Mouse (Mus musculus): ENCODE measurements at regions not wholly inside any gene's neighbourhood (a gene's known extent, or its start where the extent isn't known, plus 50 kb on each side); places are given as distances from the start of the nearest gene placed in this dataset.

DNA sequence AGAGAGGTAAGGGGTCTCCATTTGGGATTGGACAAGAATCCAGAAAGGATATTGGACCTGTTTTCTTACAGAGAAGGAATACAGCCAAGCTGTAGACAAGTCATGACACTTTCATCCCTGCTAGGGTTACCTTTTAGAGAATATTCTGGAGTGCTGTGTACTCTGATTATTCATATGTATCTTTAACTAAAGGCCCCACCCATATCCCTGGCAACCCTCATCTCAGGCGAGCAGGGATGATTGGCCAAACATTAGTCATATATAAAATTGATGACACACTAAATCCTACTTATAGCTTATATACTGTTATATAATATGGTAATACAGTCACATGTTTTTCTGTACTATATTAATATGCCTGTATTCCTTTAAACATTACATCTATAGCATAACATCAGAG is 83.6 kb upstream of the Gm47985 start:
- WGBS, result 78% methylated on average over 1 of the region's 1 CpGs
- ATAC-seq (ENCODE audit: low read depth) (no peak), DNase-seq (ENCODE audit: low spot score) (no peak)
- Histone ChIP-seq H3K4me3 (ENCODE audit: low read depth, low read length) (no peak overlapping the region), H3K4me2 (ENCODE audit: low read depth, low read length) (no peak overlapping the region), H3K9me3 (ENCODE audit: control insufficient read depth, low read length) (no peaks in the 10 kb centered on the region), H3K27ac (replicated peaks; ENCODE audit: low read depth, low read length) (no peak overlapping the region), H3K4me1 (ENCODE audit: control insufficient read depth, insufficient read depth, low read length) (peaks cover 21% of the 10 kb centered on the region), H3K36me3 (ENCODE audit: control insufficient read depth, insufficient read depth, low read length) (no peaks in the 10 kb centered on the region), H3K9ac (ENCODE audit: low read depth, low read length) (no peak overlapping the region), H3K27me3 (replicated peaks; ENCODE audit: control insufficient read depth, insufficient read depth, low read length) (no peaks in the 10 kb centered on the region)

DNA sequence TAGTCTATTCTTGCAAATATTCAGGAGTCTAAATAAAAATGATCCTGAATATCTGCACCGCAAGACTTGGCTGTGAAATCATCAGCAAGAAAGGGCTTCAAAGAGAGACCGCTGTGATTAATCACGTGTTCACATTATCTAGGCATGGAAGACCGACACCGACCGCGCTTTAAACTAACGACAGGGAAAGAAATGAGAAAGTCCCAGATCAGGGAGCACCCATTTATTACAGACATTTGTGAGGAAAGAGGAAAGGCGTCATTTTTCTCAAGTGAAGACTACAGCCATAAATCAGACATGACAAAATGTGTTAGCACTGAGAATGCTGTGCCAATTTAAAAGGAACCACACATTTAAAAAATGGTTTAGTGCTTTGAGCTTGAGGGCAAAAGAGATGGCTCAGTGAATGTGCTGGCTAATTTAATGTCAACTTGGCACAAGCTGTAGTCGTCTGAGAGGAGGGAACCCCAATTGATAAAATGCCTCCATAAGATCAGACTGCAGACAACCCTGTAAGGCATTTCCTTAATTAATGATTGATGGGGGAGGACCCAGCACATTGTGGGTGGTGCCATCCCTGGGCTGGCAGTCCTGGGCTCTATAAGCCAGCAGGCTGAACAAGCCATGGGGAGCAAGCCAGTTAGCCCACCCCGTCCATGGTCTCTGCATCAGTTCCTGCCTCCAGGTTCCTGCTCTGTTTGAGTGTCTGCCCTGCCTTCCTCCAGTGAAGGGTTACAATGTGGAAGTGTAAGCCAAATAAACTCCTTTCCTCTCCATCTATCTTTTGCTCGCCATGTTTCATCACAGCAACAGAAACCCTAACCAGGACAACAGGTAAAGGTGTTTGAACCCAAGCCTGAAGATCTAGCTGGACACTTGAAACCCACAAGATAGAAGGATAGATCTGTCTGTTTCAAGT is 81.5 kb upstream of the Gm47985 start:
- Histone ChIP-seq H3K9ac (ENCODE audit: low read depth, low read length) (no peak overlapping the region), H3K27me3 (replicated peaks; ENCODE audit: control insufficient read depth, insufficient read depth, low read length) (no peaks in the 10 kb centered on the region), H3K27ac (replicated peaks; ENCODE audit: low read depth, low read length) (no peak overlapping the region), H3K4me2 (ENCODE audit: low read depth, low read length) (no peak overlapping the region), H3K4me1 (ENCODE audit: control insufficient read depth, insufficient read depth, low read length) (peaks cover 22% of the 10 kb centered on the region), H3K9me3 (ENCODE audit: control insufficient read depth, low read length) (no peaks in the 10 kb centered on the region), H3K36me3 (ENCODE audit: control insufficient read depth, insufficient read depth, low read length) (no peaks in the 10 kb centered on the region), H3K4me3 (ENCODE audit: low read depth, low read length) (no peak overlapping the region)
- ATAC-seq (ENCODE audit: low read depth), result no peak
- 73% methylated on average over 12 of the region's 12 CpGs for WGBS
- peak; percentile 25 for DNase-seq (ENCODE audit: low spot score)

DNA sequence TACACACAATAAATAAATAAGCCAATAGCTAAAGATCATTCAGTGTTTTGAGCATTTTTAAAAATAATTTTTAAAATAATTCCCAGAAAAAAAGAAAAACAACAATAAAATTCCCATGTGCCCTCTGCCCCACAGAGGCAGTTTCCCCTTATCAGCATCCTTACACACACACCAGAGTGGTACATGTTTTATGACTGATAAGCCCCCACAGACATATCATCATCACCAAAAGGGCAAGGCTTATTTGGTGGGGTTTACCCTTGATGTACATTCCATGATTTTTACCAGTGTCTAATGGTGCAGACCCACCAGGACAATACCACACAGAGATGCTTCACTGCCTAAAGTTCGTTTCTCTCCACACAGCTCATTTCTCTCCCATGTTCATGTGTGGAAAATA is 80.8 kb upstream of the Gm47985 start:
- H3K4me1 ChIP-seq (ENCODE audit: control insufficient read depth, insufficient read depth, low read length), result peaks cover 18% of the 10 kb centered on the region
- H3K4me3 ChIP-seq (ENCODE audit: low read depth, low read length), result no peak overlapping the region
- H3K27me3 ChIP-seq (replicated peaks; ENCODE audit: control insufficient read depth, insufficient read depth, low read length), result no peaks in the 10 kb centered on the region
- no peak overlapping the region for H3K27ac ChIP-seq (replicated peaks; ENCODE audit: low read depth, low read length)
- no peak for DNase-seq (ENCODE audit: low spot score)
- H3K9me3 ChIP-seq (ENCODE audit: control insufficient read depth, low read length), result no peaks in the 10 kb centered on the region
- WGBS, result 76% methylated on average over 1 of the region's 1 CpGs
- H3K9ac ChIP-seq (ENCODE audit: low read depth, low read length), result no peak overlapping the region
- H3K4me2 ChIP-seq (ENCODE audit: low read depth, low read length), result no peak overlapping the region
- ATAC-seq (ENCODE audit: low read depth), result no peak
- H3K36me3 ChIP-seq (ENCODE audit: control insufficient read depth, insufficient read depth, low read length), result no peaks in the 10 kb centered on the region

DNA sequence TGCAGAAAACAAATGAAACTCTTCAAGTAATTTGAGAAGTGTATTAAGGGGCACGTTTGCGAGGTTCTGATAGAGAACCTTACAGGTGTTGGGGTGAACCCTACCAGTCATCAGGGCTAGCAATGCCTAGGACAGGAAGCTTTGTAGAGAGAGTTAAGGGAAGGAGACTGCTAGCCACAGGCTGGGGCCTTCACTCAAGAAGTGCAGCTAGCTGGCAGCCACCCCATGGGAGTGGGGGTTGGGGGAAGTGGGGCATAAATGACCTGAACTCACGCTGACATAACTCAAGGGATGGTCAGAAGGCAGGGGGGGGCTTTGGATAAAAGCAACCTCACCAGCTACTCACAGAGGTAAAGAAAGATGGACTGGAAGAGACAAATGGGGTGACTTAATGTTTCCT is 80.3 kb upstream of the Gm47985 start:
- Histone ChIP-seq H3K36me3 (ENCODE audit: control insufficient read depth, insufficient read depth, low read length) (no peaks in the 10 kb centered on the region), H3K4me3 (ENCODE audit: low read depth, low read length) (no peak overlapping the region), H3K4me1 (ENCODE audit: control insufficient read depth, insufficient read depth, low read length) (peaks cover 18% of the 10 kb centered on the region), H3K4me2 (ENCODE audit: low read depth, low read length) (no peak overlapping the region), H3K27ac (replicated peaks; ENCODE audit: low read depth, low read length) (peak overlapping the region; percentile 76), H3K27me3 (replicated peaks; ENCODE audit: control insufficient read depth, insufficient read depth, low read length) (no peaks in the 10 kb centered on the region), H3K9me3 (ENCODE audit: control insufficient read depth, low read length) (no peaks in the 10 kb centered on the region), H3K9ac (ENCODE audit: low read depth, low read length) (no peak overlapping the region)
- 57% methylated on average over 3 of the region's 3 CpGs for WGBS
- ATAC-seq (ENCODE audit: low read depth), result no peak
- DNase-seq (ENCODE audit: low spot score), result no peak

DNA sequence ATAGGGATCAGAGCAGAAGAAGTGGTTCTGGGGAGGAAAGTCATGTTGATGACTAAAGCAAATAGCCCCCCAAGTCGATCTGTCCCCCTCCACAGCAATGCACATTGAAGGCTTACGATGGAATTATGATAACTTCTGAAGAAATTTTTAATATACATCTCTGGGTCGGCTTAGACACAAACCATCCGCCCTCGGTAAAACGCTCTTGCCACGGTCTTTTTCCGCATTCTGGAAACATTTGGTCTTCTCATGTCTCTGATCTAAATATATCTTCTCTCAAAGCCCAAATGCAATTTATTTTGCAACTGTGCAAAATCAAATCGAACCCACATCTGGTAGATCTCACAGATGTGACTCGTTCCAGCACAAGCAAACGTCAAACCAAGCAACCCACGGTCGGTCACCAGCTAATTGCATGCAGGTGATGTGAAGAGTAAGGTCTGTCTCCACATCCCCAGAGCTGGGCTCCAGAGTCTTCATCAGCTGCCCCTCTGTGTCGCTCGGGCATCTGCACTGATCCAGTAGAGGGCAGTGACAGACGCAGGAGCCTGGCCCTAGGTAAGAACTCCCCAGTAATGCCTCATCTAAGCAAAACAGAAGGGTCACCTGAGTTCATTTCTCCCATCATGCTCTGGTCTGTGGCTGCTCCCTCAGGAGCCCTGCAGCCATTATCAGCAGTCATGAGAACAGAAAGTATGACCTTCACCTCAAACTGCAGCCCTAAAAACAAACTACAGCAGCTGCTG is 79.5 kb upstream of the Gm47985 start:
- Histone ChIP-seq H3K4me2 (ENCODE audit: low read depth, low read length) (peak overlapping the region; percentile 32), H3K4me1 (ENCODE audit: control insufficient read depth, insufficient read depth, low read length) (peaks cover 18% of the 10 kb centered on the region), H3K4me3 (ENCODE audit: low read depth, low read length) (no peak overlapping the region), H3K27me3 (replicated peaks; ENCODE audit: control insufficient read depth, insufficient read depth, low read length) (no peaks in the 10 kb centered on the region), H3K36me3 (ENCODE audit: control insufficient read depth, insufficient read depth, low read length) (no peaks in the 10 kb centered on the region), H3K9me3 (ENCODE audit: control insufficient read depth, low read length) (no peaks in the 10 kb centered on the region), H3K9ac (ENCODE audit: low read depth, low read length) (no peak overlapping the region), H3K27ac (replicated peaks; ENCODE audit: low read depth, low read length) (peak overlapping the region; percentile 76)
- 38% methylated on average over 16 of the region's 16 CpGs for WGBS
- ATAC-seq (ENCODE audit: low read depth) (peak; percentile 33), DNase-seq (ENCODE audit: low spot score) (peak; percentile 84)

DNA sequence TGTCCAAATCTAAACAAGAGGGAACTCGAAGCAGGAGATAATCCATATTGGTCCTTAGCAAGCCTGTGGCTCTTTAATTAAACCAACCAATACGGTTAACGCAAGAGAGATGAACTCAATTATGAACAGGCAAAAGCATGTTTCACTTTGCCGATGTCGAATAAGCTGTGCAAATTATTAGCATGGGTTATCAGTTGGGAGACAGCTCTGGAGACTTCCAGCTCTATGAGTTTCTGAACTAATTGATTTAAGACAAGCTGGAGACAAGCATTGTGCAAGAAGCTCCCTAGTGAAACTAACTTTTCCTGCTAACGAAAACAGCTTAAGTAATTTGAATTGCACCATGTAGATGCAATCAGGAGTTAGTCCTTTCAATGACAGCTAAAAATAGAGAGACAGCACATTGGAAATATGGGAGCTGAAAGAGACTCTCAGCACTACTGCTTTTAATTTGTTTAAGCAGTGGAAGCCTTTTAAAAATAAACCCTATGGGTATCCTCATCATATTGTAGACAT is 78.8 kb upstream of the Gm47985 start:
- H3K4me3 ChIP-seq (ENCODE audit: low read depth, low read length), result no peak overlapping the region
- no peaks in the 10 kb centered on the region for H3K27me3 ChIP-seq (replicated peaks; ENCODE audit: control insufficient read depth, insufficient read depth, low read length)
- H3K9ac ChIP-seq (ENCODE audit: low read depth, low read length), result no peak overlapping the region
- H3K27ac ChIP-seq (replicated peaks; ENCODE audit: low read depth, low read length), result peak overlapping the region; percentile 76
- WGBS, result 37% methylated on average over 6 of the region's 6 CpGs
- no peaks in the 10 kb centered on the region for H3K9me3 ChIP-seq (ENCODE audit: control insufficient read depth, low read length)
- ATAC-seq (ENCODE audit: low read depth) (no peak), DNase-seq (ENCODE audit: low spot score) (peak; percentile 45)
- H3K4me2 ChIP-seq (ENCODE audit: low read depth, low read length), result peak overlapping the region; percentile 32
- H3K36me3 ChIP-seq (ENCODE audit: control insufficient read depth, insufficient read depth, low read length), result no peaks in the 10 kb centered on the region
- peaks cover 18% of the 10 kb centered on the region for H3K4me1 ChIP-seq (ENCODE audit: control insufficient read depth, insufficient read depth, low read length)

DNA sequence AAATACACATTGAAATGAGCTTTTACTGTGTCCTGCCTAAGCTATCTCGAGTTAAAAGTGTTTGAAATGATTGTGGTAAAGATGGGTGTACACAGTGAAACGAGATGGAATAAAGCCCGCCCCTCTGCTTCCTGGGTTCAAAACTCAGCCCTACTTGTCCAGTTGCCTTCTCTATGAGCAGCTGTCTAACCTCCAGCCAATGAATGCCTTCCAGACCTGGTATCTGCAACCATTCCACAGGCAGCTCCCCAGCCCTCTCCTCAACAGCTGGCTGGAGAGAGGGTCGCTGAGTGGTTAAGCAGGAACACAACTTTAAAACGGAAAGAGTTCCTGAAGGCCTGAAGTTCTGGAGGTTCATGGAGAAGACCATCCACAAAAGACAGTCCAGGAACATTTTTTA is 78.0 kb upstream of the Gm47985 start:
- ATAC-seq (ENCODE audit: low read depth), result no peak
- H3K9ac ChIP-seq (ENCODE audit: low read depth, low read length), result no peak overlapping the region
- 82% methylated on average over 5 of the region's 5 CpGs for WGBS
- H3K27ac ChIP-seq (replicated peaks; ENCODE audit: low read depth, low read length), result no peak overlapping the region
- no peaks in the 10 kb centered on the region for H3K36me3 ChIP-seq (ENCODE audit: control insufficient read depth, insufficient read depth, low read length)
- H3K27me3 ChIP-seq (replicated peaks; ENCODE audit: control insufficient read depth, insufficient read depth, low read length), result no peaks in the 10 kb centered on the region
- DNase-seq (ENCODE audit: low spot score), result no peak
- H3K4me3 ChIP-seq (ENCODE audit: low read depth, low read length), result no peak overlapping the region
- H3K4me1 ChIP-seq (ENCODE audit: control insufficient read depth, insufficient read depth, low read length), result peaks cover 18% of the 10 kb centered on the region
- no peaks in the 10 kb centered on the region for H3K9me3 ChIP-seq (ENCODE audit: control insufficient read depth, low read length)
- no peak overlapping the region for H3K4me2 ChIP-seq (ENCODE audit: low read depth, low read length)

DNA sequence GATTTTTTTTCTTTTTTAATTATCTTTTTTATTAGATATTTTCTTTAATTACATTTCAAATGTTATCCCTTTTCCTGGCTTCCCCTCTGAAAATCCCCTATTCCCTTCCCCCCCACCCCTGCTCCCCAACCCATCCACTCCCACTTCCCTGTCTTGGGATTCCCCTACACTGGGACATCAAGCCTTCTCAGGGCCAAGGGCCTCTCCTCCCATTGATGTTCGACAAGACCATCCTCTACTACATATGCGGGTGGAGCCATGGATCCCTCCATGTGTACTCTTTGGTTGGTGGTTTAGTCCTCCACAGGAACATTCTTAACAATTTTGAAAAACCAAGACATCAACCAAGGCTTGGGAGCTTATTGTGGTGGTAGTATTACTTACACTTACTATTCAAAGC is 77.5 kb upstream of the Gm47985 start:
- H3K27ac ChIP-seq (replicated peaks; ENCODE audit: low read depth, low read length), result no peak overlapping the region
- no peak overlapping the region for H3K9ac ChIP-seq (ENCODE audit: low read depth, low read length)
- H3K27me3 ChIP-seq (replicated peaks; ENCODE audit: control insufficient read depth, insufficient read depth, low read length), result no peaks in the 10 kb centered on the region
- no peak overlapping the region for H3K4me2 ChIP-seq (ENCODE audit: low read depth, low read length)
- H3K36me3 ChIP-seq (ENCODE audit: control insufficient read depth, insufficient read depth, low read length), result no peaks in the 10 kb centered on the region
- WGBS, result 87% methylated on average over 2 of the region's 2 CpGs
- no peak overlapping the region for H3K4me3 ChIP-seq (ENCODE audit: low read depth, low read length)
- no peak for ATAC-seq (ENCODE audit: low read depth)
- no peak for DNase-seq (ENCODE audit: low spot score)
- H3K9me3 ChIP-seq (ENCODE audit: control insufficient read depth, low read length), result no peaks in the 10 kb centered on the region
- H3K4me1 ChIP-seq (ENCODE audit: control insufficient read depth, insufficient read depth, low read length), result peaks cover 18% of the 10 kb centered on the region

Data from embryonic facial prominence, embryonic 14.5 days (tissue).